Mouse (Mus musculus): ENCODE data around the gene Eef2k. TPM values are rescaled to one million over a fixed set of nuclear protein-coding genes. Genes with fewer than 3 reads are reported as not detected.
A peak's percentile ranks its signal among the peaks of the same experiment; 100 is the strongest.

The Eef2k gene
- total RNA-seq, 2 experiments from 2014 or later, result 37.0 to 37.2 TPM

- DNase-seq, result peak; percentile 93
- intact Hi-C loops (cut with DNase I), result loop anchor here (5.0 kb wide), 1 partner anchor 134 kb away; no protein-coding TSS in a partner anchor
These were observed 498 bp downstream of the Eef2k start for GRCm38 (mm10) chr7:120843037-120843621.

- intact Hi-C loops (cut with DNase I), result loop anchor here (5.0 kb wide), 1 partner anchor 133 kb away; no protein-coding TSS in a partner anchor
- DNase-seq, result peak in 1 of 2 experiments; percentile 27
These were observed 1.3 kb downstream of the Eef2k start for GRCm38 (mm10) chr7:120843852-120844435.

- DNase-seq, result no peak
- intact Hi-C loops (cut with DNase I), result loop anchor here (5.0 kb wide), 1 partner anchor 133 kb away; no protein-coding TSS in a partner anchor
These were observed 2.1 kb downstream of the Eef2k start for GRCm38 (mm10) chr7:120844689-120845088.

GRCm38 (mm10) chr7:120848831-120849512 lies 6.3 kb downstream of the Eef2k start:
- intact Hi-C loops (cut with DNase I), result no loop called here
- no peak for DNase-seq

- no peak for DNase-seq
- intact Hi-C loops (cut with DNase I), result no loop called here
These were observed 7.5 kb downstream of the Eef2k start for GRCm38 (mm10) chr7:120850165-120850564.

GRCm38 (mm10) chr7:120859854-120860253 lies 17.2 kb downstream of the Eef2k start:
- intact Hi-C loops (cut with DNase I), result no loop called here
- DNase-seq, result no peak

GRCm38 (mm10) chr7:120860799-120861487 lies 18.3 kb downstream of the Eef2k start:
- intact Hi-C loops (cut with DNase I), result no loop called here
- DNase-seq, result no peak

- no peak for DNase-seq
- intact Hi-C loops (cut with DNase I), result no loop called here
These were observed 18.9 kb downstream of the Eef2k start for GRCm38 (mm10) chr7:120861488-120862047.

GRCm38 (mm10) chr7:120862196-120862595 lies 19.6 kb downstream of the Eef2k start:
- intact Hi-C loops (cut with DNase I), result no loop called here
- DNase-seq, result no peak

- DNase-seq, result no peak
- intact Hi-C loops (cut with DNase I), result no loop called here
These were observed 20.0 kb downstream of the Eef2k start for GRCm38 (mm10) chr7:120862626-120863025.

- intact Hi-C loops (cut with DNase I), result no loop called here
These were observed 20.8 kb downstream of the Eef2k start for GRCm38 (mm10) chr7:120863476-120863875.

GRCm38 (mm10) chr7:120865100-120865499 lies 22.5 kb downstream of the Eef2k start:
- intact Hi-C loops (cut with DNase I), result no loop called here
- peak; percentile 62 to 63 for DNase-seq

More at GRCm38 (mm10) chr7:120863476-120863875, 20.8 kb downstream of the Eef2k start:
- no peak for DNase-seq

- peak; percentile 63 to 76 for DNase-seq
- intact Hi-C loops (cut with DNase I), result no loop called here
These were observed 23.2 kb downstream of the Eef2k start for GRCm38 (mm10) chr7:120865832-120866231.

GRCm38 (mm10) chr7:120866684-120867083 lies 24.1 kb downstream of the Eef2k start:
- no peak for DNase-seq
- intact Hi-C loops (cut with DNase I), result no loop called here

GRCm38 (mm10) chr7:120867720-120868119 lies 25.1 kb downstream of the Eef2k start:
- intact Hi-C loops (cut with DNase I), result no loop called here
- DNase-seq, result no peak

GRCm38 (mm10) chr7:120869883-120870282 lies 27.3 kb downstream of the Eef2k start:
- no peak for DNase-seq
- intact Hi-C loops (cut with DNase I), result loop anchor here (5.0 kb wide), 1 partner anchor 33 kb away; no protein-coding TSS in a partner anchor

- DNase-seq, result peak in 1 of 2 experiments; percentile 14
- intact Hi-C loops (cut with DNase I), result loop anchor here (5.0 kb wide), 1 partner anchor 33 kb away; no protein-coding TSS in a partner anchor
These were observed 27.9 kb downstream of the Eef2k start for GRCm38 (mm10) chr7:120870431-120871008.

- intact Hi-C loops (cut with DNase I), result loop anchor here (5.0 kb wide), 1 partner anchor 36 kb away; no protein-coding TSS in a partner anchor
- DNase-seq, result peak; percentile 26
These were observed 30.5 kb downstream of the Eef2k start for GRCm38 (mm10) chr7:120873083-120873482.

- intact Hi-C loops (cut with DNase I), result loop anchor here (5.0 kb wide), 1 partner anchor 37 kb away; no protein-coding TSS in a partner anchor
- no peak for DNase-seq
These were observed 31.4 kb downstream of the Eef2k start for GRCm38 (mm10) chr7:120874021-120874420.
